Mouse (Mus musculus): ENCODE results near the gene Dnajb1. TPM values are rescaled to one million over a fixed set of nuclear protein-coding genes. Genes with fewer than 3 reads are reported as not detected.

Dnajb1 gene
- total RNA-seq (2021) = 10 to 100 TPM; 31.8 to 33.7 TPM
- long read RNA-seq, experiment 1, transcript Dnajb1-201 (3 exons, 2,996 nt) = major isoform, 53 of 66 reads
- long read RNA-seq, experiment 1, partial matches to known transcripts = 0 of 66 reads
- long read RNA-seq, experiment 1, other reads (novel, unspliced or antisense) = 10 of 66 reads
- long read RNA-seq, experiment 2, transcript Dnajb1-201 (3 exons, 2,996 nt) = major isoform, 71 of 81 reads
- long read RNA-seq, experiment 2, partial matches to known transcripts = 3 of 81 reads
- long read RNA-seq, experiment 2, other reads (novel, unspliced or antisense) = 5 of 81 reads

GRCm38 (mm10) chr8:83607661-83608397 lies at the start of gene Dnajb1, which contains the start of gene Tecr:
Dnajb1 (plus strand) TSS chr8:83608193.
Tecr (minus strand) TSS chr8:83607971.
- peak; percentile 98 to 99 for DNase-seq (ENCODE audit: low spot score in 2 of 2)

- DNase-seq (ENCODE audit: low spot score in 2 of 2) = no peak
Observed at GRCm38 (mm10) chr8:83562669-83563068, 45.3 kb upstream of the Dnajb1 start.

GRCm38 (mm10) chr8:83563246-83563645 lies 44.7 kb upstream of the Dnajb1 start:
- DNase-seq (ENCODE audit: low spot score in 2 of 2) = no peak

GRCm38 (mm10) chr8:83565731-83566375 lies 42.1 kb upstream of the Dnajb1 start:
- DNase-seq (ENCODE audit: low spot score in 2 of 2) = no peak

GRCm38 (mm10) chr8:83566469-83567395 lies 41.3 kb upstream of the Dnajb1 start, which contains the start of gene Ndufb7:
Ndufb7 (plus strand) TSS chr8:83566671.
- peak; percentile 97 to 99 for DNase-seq (ENCODE audit: low spot score in 2 of 2)

- DNase-seq (ENCODE audit: low spot score in 2 of 2) = no peak
Observed at GRCm38 (mm10) chr8:83567668-83568067, 40.3 kb upstream of the Dnajb1 start.

- no peak for DNase-seq (ENCODE audit: low spot score in 2 of 2)
Observed at GRCm38 (mm10) chr8:83568128-83568527, 39.9 kb upstream of the Dnajb1 start.

GRCm38 (mm10) chr8:83568755-83569154 lies 39.2 kb upstream of the Dnajb1 start:
- DNase-seq (ENCODE audit: low spot score in 2 of 2) = no peak

GRCm38 (mm10) chr8:83569165-83569564 lies 38.8 kb upstream of the Dnajb1 start:
- DNase-seq (ENCODE audit: low spot score in 2 of 2) = no peak

- peak in 1 of 2 experiments; percentile 1 for DNase-seq (ENCODE audit: low spot score in 2 of 2)
Observed at GRCm38 (mm10) chr8:83570272-83571000, 37.6 kb upstream of the Dnajb1 start.

- peak in 1 of 2 experiments; percentile 1 for DNase-seq (ENCODE audit: low spot score in 2 of 2)
Observed at GRCm38 (mm10) chr8:83571001-83571340, 37.0 kb upstream of the Dnajb1 start.

- DNase-seq (ENCODE audit: low spot score in 2 of 2) = peak in 1 of 2 experiments; percentile 1
Observed at GRCm38 (mm10) chr8:83571791-83572190, 36.2 kb upstream of the Dnajb1 start.

GRCm38 (mm10) chr8:83572246-83572812 lies 35.7 kb upstream of the Dnajb1 start:
- DNase-seq (ENCODE audit: low spot score in 2 of 2) = peak in 1 of 2 experiments; percentile 1

GRCm38 (mm10) chr8:83573140-83573875 lies 34.7 kb upstream of the Dnajb1 start:
- peak in 1 of 2 experiments; percentile 5 for DNase-seq (ENCODE audit: low spot score in 2 of 2)

GRCm38 (mm10) chr8:83574631-83575315 lies 33.2 kb upstream of the Dnajb1 start:
- DNase-seq (ENCODE audit: low spot score in 2 of 2) = peak; percentile 1 to 13

- peak; percentile 11 to 12 for DNase-seq (ENCODE audit: low spot score in 2 of 2)
Observed at GRCm38 (mm10) chr8:83575561-83576515, 32.2 kb upstream of the Dnajb1 start.

- no peak for DNase-seq (ENCODE audit: low spot score in 2 of 2)
Observed at GRCm38 (mm10) chr8:83576516-83576895, 31.5 kb upstream of the Dnajb1 start.
